Comparison of ENCODE assay signal across 20 mouse cellular contexts in the genomic region with DNA sequence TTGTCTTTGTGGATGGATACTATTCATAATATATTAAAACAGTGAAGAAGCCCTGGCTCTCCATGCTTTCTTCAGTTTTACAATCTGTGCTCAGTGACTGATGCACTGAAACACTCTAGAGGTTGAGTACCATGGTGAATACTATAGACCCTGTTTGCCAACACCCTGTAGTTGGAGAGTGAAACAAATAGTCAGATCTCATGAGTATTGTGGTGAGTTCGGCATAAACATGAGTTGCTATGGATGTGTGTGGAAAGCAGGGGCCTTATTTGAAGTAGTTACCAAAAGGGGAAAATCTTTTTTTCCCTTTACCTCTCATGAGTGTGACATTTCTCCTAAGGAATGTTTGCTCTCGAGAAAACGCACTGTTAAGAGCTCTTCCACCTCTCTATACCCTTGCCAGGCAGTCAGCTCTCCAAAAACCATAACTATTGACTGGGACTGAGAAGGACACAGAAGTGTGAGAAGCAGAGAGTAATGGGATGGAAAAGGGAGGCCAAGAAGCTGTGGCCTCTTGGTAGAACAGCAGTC.
"Had no signal": no experiment of that assay in that cellular context is flagged by ENCODE, and none has a peak within 500 bp of the region (broad histone marks: within the 10 kb centered on the region; RNA-seq: fewer than 3 reads in every experiment).

No protein-coding gene starts in this region.

- H3K36me3 ChIP-seq: liver, embryonic 13.5 days; liver, embryonic 15.5 days; midbrain, embryonic 10.5 days; midbrain, embryonic 12.5 days; neural tube, embryonic 13.5 days; neural tube, embryonic 15.5 days; stomach, embryonic 15.5 days had no signal

- H3K4me1 ChIP-seq: liver, embryonic 13.5 days; liver, embryonic 15.5 days; midbrain, embryonic 10.5 days; midbrain, embryonic 12.5 days; neural tube, embryonic 13.5 days; neural tube, embryonic 15.5 days; stomach, embryonic 15.5 days had no signal

- H3K9ac ChIP-seq: liver, embryonic 13.5 days; liver, embryonic 15.5 days; liver, postnatal 0 days; midbrain, embryonic 12.5 days; neural tube, embryonic 13.5 days; neural tube, embryonic 15.5 days; stomach, embryonic 15.5 days had no signal

- H3K9me3 ChIP-seq: liver, embryonic 13.5 days; liver, embryonic 15.5 days; midbrain, embryonic 10.5 days; midbrain, embryonic 12.5 days; neural tube, embryonic 13.5 days; neural tube, embryonic 15.5 days; stomach, embryonic 15.5 days had no signal

- H3K4me2 ChIP-seq: liver, embryonic 11.5 days; liver, embryonic 13.5 days; liver, embryonic 15.5 days; midbrain, embryonic 12.5 days; neural tube, embryonic 13.5 days; neural tube, embryonic 15.5 days; stomach, embryonic 15.5 days had no signal

- H3K27me3 ChIP-seq: liver, embryonic 13.5 days; liver, embryonic 15.5 days; midbrain, embryonic 12.5 days; neural tube, embryonic 13.5 days; neural tube, embryonic 15.5 days; stomach, embryonic 15.5 days had no signal

- H3K27ac ChIP-seq: liver, embryonic 13.5 days; liver, embryonic 15.5 days; midbrain, embryonic 10.5 days; midbrain, embryonic 12.5 days; neural tube, embryonic 13.5 days; neural tube, embryonic 15.5 days; stomach, embryonic 15.5 days; stomach, postnatal 0 days had no signal

- ATAC-seq: midbrain, embryonic 16.5 days had no signal

- DNase-seq: liver; liver, embryonic 13.5 days; liver, postnatal 0 days; midbrain, embryonic 14.5 days; retina, postnatal 1 day; right cerebral cortex, adult 18-20 months; right cerebral cortex, postnatal 25 days; thymus, adult 18-20 months; thymus, postnatal 14 days; thymus, postnatal 36 days had no signal

- H3K4me3 ChIP-seq: liver, embryonic 13.5 days; liver, embryonic 15.5 days; midbrain, embryonic 10.5 days; midbrain, embryonic 12.5 days; myocyte; neural tube, embryonic 13.5 days; neural tube, embryonic 15.5 days; stomach, embryonic 15.5 days had no signal
